Mouse (Mus musculus) liver, embryonic 14.5 days (tissue): ENCODE data around the gene Gm13693.

Source experiments
- CTCF ChIP-seq: IDR thresholded peaks from 2 replicates; pipeline ENCODE4 v1.5.1; 2016; ENCODE audit warnings: antibody characterized with exemption, low read depth, control low read depth
- EP300 ChIP-seq: IDR thresholded peaks from 2 replicates; pipeline ENCODE4 v1.6.1; 2016; ENCODE audit warnings: antibody characterized with exemption, low read depth

- TF ChIP-seq CTCF (no peak), EP300 (no peak)
Observed at GRCm38 (mm10) chr2:83941792-83942191, 19.5 kb upstream of the Gm13693 start.
